Mouse (Mus musculus): ENCODE measurements around the gene Tagln3. TPM values are rescaled to one million over a fixed set of nuclear protein-coding genes. Genes with fewer than 3 reads are reported as not detected.
A peak's percentile ranks its signal among the peaks of the same experiment; 100 is the strongest.

The Tagln3 gene
- 100 to 1,000 TPM; 302 to 304 TPM for total RNA-seq (2021)
- long read RNA-seq, experiment 1, transcript Tagln3-201 (4 exons, 1,240 nt): major isoform, 448 of 465 reads
- long read RNA-seq, experiment 1, partial matches to known transcripts: 13 of 465 reads
- long read RNA-seq, experiment 1, other reads (novel, unspliced or antisense): 4 of 465 reads
- long read RNA-seq, experiment 2, transcript Tagln3-201 (4 exons, 1,240 nt): major isoform, 319 of 328 reads
- long read RNA-seq, experiment 2, partial matches to known transcripts: 7 of 328 reads
- long read RNA-seq, experiment 2, other reads (novel, unspliced or antisense): 2 of 328 reads

DNA sequence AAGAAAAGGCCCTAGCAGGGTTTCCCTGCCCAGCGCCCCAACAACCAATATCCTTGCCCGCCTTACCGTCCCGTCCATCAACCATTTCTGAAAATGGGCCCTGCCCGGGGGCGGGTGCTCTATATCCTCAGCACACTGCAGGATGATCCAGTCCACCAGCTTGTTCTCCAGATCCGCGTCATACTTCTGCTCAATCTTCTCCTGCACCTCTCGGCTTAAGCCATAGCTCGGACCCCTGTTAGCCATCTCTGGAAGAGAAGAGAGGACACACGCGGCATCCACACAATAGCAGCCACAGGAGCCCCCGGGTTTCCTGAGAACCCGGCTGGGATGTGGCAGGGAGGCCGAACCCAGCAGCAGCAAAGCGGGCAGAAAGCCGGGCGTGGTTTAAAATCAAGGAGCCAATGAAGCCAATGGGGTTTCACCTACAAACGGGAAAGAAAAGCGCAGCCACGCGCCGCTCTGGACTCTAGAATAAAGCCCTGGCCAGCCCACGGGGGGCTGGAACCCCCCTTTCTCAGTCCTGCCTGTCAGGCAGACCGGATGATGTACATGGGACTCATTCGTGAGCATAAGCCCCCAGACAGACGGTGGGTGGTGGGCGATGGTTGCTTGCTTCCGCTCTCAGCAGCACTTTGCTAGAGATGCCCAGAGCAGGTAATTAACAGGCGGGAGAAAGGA, at the start of gene Tagln3:
Gene Tagln3, minus strand, starts transcription at position 548 of the 681 bp plus-strand sequence.
- intact Hi-C loops (cut with DNase I): loop anchor here (2.0 kb wide), 1 partner anchor 39 kb away; no protein-coding TSS in a partner anchor
- peak; percentile 76 to 82 for DNase-seq (ENCODE audit: low spot score in 2 of 2)

DNA sequence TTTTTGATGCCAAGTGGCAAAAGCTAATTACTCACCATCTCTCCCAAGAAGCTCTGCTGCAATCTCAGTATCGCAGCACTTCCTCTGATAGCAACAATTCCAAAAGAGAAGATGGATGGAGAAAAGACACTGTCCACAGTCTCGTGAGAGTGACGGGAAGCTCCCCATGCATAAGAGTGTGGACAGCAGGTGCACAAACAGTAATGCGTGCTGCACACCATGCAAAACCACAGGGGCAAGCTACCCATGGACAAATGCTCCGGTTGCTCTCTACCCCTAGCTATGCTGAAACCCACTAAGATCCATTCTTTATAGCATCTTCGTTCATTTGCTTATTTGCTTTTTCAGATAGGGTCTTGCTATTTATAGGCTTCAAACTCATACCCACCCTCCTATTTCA, 46.5 kb upstream of the Tagln3 start:
- intact Hi-C loops (cut with DNase I): no loop called here
- no peak for DNase-seq (ENCODE audit: low spot score in 2 of 2)

DNA sequence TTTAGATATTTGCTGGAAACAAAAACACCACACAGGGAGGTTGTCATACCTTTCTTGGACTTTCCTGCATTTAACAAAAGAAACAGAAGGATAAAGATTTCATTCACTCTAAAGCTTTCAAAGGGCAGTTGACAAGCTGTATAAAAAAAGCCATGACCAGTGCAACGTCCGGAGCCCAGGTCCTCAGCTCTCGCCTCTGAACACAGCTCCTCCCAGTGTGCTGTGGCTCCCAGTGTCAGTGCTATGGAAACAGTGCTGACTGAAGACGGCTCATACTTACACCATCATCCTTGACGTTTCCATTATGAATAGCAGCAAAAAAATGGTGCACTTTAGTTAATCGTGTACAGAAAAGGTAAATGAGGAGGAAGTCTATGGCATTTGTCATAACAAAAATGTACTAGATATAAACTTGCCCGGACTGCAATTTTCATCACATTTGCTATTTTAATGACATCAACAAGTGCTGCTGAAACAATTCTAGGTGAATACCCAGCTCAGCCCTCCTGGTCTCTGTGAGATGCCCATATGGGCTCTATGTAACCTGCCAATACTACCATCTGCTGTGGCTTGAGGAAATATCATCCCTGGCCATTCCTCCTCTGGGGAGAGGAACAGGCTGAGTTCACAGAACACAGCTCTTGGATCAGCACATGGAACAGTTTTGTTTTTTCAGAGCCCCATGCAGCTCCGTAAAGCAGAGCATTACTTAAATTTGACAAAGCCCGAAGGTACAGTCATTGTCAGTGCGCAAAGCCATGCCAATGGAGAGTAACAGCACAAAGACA, 43.6 kb upstream of the Tagln3 start:
- DNase-seq (ENCODE audit: low spot score in 2 of 2): no peak
- intact Hi-C loops (cut with DNase I): no loop called here

DNA sequence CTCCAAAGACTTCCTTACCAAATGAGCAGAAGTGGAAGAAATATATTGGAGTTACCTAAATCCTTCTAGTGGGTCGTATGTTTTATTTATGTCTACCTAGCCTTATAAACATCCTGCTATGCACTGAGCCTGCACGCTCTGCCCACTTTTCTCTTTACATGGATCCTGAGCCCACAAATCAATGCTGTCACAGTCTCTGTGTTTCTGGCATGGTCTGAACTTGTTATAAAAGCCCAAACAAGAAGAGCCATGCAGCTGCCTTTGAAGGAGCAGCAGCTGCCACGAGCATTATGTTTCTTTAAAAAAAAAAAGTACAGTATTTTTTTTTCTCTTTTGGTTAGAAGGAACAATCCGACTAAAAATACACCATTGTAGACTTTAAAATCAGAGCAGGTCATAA, 43.0 kb upstream of the Tagln3 start:
- intact Hi-C loops (cut with DNase I): no loop called here
- no peak for DNase-seq (ENCODE audit: low spot score in 2 of 2)

DNA sequence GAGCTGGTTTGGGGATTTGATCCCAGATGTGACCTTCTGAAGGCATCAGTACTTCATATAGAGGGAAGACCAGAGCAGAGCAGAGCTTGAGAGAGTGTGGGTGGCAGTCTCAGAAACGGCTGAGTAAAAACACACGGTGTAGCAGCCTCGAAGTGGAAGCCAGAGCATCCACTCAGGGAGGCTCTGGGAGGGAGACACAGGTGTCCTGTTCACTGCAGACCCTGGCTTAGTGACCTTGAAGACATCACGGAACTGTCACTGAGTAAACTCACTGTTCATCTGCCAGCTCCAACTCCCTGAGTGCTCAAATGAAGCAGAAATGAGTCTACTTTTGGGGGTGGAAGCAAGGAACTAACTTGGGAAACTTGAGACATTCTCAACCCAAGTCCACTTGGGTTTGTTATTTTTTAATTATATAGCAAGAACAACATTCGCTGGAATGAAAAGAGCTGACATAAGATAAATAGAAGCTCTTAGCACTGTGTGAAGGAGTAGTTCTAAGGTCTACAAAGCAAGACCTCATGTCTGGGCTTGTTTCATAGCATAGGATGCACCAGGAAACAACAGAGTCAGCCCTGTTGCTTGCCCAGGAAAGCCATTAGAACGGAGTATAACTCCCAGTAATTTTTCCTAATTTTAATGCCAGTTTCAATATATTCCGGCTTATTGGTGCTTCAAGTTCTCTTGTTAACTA, 41.5 kb upstream of the Tagln3 start:
- no peak for DNase-seq (ENCODE audit: low spot score in 2 of 2)
- intact Hi-C loops (cut with DNase I): no loop called here

DNA sequence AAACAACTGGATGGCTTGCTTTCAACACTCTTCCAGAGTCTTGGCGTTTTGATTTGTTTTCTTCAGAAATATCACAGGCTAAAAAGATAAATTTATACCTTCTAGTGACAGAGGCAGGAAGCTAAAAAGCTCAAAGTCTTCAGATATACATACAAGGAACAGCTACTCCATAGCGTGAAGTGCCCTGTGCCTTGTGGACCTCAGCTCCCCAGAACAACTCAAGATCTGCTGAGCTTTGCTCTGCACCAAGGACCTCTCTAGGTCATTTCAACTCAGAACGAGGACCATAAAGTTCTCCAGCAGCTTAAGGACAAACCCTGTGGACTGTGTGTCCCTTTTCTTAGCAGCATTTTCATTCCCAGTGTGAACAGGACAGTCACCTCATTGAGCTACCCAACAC, 40.7 kb upstream of the Tagln3 start:
- intact Hi-C loops (cut with DNase I): no loop called here
- DNase-seq (ENCODE audit: low spot score in 2 of 2): no peak

DNA sequence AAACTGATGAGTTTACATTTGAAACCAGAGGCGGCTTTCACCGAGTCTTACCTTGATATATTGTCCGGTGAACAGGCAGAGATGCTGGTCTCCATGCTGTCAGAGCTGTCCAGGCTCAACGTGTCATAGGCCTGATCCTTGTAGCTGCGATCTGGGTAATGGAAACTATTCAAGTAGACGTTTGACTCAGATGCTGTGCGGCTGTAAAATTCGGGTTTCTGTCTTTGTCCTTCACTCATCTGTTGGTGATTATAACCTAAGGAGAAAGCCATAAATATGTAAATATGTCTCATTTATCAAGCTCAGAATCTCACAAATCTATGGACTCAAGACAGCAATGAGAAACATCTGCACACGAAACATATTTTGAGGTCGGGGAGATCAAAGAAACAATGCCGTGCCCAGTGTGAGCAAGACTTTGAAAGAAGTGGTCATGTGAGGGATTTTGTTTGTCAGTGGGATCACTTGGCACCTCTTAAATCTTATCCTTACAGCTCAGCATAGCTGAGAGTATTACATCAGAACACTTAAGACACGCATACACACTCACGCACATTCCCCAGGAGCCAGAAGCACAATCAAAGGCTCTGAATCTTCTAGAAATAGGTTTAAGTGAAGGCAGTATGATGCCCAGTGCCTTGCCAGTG, 38.6 kb upstream of the Tagln3 start:
- DNase-seq (ENCODE audit: low spot score in 2 of 2): no peak
- intact Hi-C loops (cut with DNase I): loop anchor here (5.0 kb wide), 1 partner anchor 39 kb away; no protein-coding TSS in a partner anchor

DNA sequence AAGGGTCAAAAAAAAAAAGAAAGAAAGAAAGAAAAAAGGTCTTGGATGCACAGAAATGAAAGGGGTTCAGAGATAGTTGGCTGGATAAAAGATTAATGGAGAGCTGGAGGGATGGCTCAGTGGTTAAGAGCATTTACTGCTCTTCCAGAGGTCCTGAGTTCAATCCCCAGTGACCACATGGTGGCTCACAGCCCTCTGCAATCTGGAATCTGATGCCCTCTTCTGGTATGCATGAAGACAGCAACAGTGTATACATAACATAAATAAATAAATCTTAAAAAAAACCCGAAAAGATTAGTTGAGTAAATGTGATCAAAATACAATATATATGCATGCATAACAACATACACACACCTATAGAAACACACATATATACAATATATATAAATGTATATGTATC, 37.0 kb upstream of the Tagln3 start:
- DNase-seq (ENCODE audit: low spot score in 2 of 2): no peak
- intact Hi-C loops (cut with DNase I): loop anchor here (5.0 kb wide), 1 partner anchor 41 kb away; no protein-coding TSS in a partner anchor

DNA sequence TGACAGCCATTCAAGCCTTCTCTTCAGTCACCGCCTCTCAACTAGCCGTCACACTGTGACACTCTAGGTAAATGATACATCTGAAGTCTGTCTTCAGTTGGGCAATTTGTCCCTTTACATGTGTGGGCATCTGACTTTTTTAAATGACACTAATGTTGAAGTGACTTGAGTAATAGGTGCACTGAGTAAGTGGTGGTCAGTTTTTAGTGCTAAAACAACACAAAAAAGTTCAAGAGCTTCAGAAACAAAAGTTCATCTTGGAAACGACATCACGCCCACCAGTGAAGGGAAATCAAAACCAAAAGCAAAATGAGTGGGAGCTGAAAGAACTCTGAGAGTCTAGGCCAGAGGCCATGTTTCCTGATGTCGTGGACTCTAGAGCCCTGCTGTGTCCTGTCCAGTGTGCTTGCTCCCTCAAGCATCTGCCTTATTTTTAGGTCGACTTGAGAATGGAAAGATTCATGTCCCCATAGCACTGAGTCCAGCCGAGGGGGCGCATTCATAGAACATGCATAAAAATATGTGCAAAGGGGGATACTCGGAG, 34.4 kb upstream of the Tagln3 start:
- DNase-seq (ENCODE audit: low spot score in 2 of 2): no peak
- intact Hi-C loops (cut with DNase I): no loop called here

DNA sequence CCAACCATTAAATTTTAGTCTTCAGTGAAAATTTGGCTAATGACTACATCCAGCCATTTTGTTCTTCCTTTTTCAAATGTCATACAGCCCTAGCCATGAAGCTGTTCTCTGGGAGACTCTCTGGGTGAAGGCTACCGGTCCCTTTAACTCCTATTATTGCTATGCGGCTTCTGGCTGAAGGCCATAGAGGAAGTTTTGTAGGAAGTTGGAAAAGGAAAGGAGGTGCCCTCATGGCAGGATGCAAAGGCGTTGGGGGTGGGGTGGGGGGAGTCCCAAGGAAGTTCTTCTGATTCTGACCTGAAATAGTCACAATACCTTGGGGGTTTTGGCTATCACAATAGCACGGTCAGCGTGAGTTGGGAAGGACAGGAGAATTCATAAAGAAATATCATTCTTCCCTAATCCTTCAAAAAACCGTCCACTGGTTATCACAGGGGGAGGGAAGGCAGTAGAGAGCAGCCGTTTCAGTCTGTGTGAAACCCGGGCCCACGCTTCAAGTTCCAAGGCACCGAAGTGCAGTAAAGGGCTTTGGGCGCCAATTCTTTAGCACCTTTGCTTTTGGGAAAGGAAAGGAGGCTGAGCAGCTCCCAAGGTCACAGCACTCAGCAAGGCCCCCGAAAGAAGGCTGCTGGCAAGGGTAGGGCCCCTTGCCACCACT, 33.1 kb upstream of the Tagln3 start:
- intact Hi-C loops (cut with DNase I): loop anchor here (2.0 kb wide), 3 partner anchors 59 to 265 kb away; no protein-coding TSS in a partner anchor
- no peak for DNase-seq (ENCODE audit: low spot score in 2 of 2)

DNA sequence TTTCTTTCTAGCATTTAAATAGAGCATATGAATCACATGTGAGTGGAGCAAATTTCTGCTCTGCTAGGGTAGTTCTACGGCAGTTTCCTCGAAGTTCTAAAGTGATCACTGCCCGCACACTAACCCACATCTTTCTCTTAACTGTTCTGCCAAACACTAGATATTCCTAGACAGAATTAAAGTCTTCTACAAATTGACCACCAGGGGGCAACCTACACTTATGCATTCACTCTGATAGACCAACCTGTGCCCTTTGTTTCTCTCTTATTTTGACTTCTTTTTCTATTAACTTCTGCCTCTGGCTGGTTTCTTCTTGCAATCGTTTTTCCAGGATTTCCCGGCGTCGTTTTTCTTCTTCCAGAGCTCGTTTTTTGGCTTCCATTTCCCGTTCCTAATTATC, 32.4 kb upstream of the Tagln3 start:
- DNase-seq (ENCODE audit: low spot score in 2 of 2): peak; percentile 72 to 85
- intact Hi-C loops (cut with DNase I): loop anchor here (2.0 kb wide), 3 partner anchors 60 to 266 kb away; no protein-coding TSS in a partner anchor

DNA sequence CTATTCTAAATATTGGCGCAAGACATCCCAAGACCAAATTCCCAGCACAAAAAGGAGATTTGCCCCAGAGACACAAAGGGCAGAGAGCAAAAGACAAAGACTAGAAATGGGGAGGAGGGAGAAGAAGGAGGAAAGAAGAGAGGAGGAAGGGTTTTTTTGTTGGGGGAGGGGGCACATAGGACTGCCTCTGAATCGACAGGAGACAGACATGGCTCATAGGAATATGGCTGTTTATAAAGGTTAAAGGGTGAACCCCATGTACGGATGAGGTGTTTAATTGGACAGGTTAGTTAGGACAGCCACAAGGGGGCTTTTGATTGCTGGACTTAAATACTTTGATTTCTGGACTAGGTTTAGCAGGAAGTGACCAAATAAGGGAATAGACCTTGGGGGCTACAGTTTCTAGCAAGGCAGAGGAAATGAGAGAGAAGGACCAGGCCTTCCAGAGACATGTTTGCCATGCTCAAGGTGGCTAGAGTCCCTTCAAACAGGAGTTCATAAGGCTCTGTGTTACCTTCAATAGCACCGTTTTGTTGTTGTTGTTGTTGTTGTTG, 19.3 kb upstream of the Tagln3 start:
- intact Hi-C loops (cut with DNase I): no loop called here
- DNase-seq (ENCODE audit: low spot score in 2 of 2): no peak

DNA sequence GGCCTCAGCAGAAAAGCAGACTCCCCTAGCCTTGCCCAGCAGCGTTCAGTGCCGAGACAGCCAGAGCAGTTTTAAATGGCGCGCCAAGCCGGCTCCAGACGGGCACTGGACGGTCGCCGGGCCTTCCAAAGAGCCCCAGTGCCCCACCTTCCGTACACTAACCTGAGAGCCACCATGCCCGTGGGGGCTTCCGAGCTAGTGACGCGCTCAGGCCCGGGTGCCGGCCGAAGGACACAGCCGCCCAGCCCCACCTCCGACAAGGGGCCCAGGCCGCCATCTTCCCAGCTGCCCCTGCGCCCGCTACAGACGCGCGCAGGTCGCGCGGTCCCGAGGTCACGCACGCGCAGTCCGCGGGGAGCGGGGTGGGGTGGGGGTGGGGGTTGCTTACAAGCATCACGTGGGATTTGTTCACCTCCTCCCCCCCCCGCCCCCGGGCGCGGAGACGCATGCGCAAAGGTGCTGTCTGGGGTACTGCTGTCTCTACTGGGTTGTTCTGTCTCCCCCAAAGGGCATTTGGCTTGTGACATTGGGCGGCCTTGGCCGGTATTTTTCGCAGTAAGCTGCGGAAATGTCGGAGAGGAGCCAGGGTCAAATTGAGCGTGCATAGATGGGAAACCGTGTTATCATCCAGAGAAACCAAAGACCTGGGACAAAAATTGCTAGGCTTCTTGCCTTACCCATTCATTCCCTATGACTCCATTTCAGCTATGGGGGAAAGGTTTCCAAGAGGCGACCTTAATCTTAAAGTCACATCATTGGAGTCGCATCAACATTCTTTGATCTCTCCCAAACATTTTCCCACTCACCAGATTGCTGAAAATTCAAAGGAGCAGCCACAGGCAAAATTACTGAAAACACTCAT, 18.4 kb upstream of the Tagln3 start, which contains the start of gene Abhd10:
Gene Abhd10, minus strand, starts transcription at position 341 of the 862 bp plus-strand sequence.
- intact Hi-C loops (cut with DNase I): no loop called here

DNA sequence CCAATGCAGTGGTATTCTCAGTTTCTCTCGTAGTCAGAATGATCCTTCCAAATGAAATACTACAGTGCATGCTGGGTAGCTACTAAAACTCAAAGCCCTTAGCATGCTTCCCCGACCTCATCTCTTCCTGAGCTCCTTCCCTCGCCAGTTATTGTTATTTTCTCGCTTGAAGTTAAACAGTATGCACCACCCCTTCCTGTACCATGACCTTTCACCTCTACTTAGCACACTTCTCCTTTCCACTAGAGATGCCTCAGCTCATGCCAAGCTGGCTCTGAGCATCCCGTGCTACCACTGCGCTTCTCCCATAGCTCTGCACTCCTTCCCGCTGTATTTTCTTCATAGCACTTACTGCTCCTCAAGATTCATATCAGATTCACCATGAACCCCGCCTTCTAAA, 13.5 kb upstream of the Tagln3 start:
- intact Hi-C loops (cut with DNase I): no loop called here
- DNase-seq (ENCODE audit: low spot score in 2 of 2): no peak

More for the DNA sequence above, 18.4 kb upstream of the Tagln3 start, which contains the start of gene Abhd10:
- peak; percentile 97 for DNase-seq (ENCODE audit: low spot score in 2 of 2)

DNA sequence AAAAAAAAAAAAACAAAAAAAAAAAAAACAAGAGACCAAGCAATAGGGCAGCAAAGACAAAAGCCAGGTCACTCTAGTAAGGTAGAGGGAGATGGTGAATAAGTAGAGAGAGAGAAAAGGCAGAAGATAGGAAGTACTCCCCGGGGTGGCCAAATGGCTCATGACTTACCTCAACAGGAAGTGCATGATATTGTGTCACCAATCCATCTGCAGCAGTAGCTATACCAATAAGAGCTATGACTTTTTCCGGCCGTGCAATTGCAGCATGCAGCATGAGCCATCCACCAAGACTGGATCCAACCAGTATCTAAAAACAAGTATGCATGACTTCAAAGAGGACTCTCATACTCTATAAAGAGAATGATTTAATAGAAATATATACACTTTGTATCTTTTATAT, 12.3 kb upstream of the Tagln3 start:
- DNase-seq (ENCODE audit: low spot score in 2 of 2): no peak

DNA sequence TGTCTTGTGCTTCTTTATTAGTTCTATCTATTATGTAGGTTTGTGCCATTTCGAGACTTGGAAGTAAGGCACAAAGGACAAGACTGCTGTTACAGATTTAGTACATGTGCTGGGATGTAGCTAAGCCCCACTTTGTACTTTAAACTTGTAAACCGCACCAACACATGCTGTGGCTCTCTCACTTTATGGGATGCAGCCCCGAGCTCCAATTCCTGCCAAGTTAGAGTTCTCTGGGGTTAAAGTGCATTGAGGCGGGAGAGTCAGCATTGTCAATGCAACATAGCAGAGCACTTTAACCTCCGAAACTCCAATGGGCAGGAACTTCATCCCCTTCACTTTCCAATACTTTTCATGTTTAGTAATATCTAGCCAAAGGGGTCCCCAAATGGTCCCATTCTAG, 4.8 kb upstream of the Tagln3 start:
- no peak for DNase-seq (ENCODE audit: low spot score in 2 of 2)
- intact Hi-C loops (cut with DNase I): no loop called here

More for the DNA sequence above, 12.3 kb upstream of the Tagln3 start:
- intact Hi-C loops (cut with DNase I): no loop called here

DNA sequence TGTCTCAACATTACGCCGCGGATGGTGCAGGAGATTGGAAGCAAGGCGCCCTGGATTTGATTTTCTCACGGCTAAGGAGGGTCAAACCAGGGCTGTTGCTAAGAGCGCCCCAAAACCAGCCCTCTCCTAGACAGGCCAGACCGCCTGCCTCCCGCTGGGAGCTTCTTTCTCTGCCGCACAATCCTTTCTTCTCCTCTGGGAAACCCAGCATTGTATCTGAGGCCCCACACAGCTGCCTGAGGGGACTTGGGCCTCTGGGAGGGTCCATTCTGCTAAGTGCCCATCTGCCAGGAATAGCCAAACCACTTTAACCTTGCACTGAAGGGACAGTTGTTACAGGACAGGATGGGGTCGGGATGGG, 314 bp upstream of the Tagln3 start:
- DNase-seq (ENCODE audit: low spot score in 2 of 2): no peak
- intact Hi-C loops (cut with DNase I): loop anchor here (2.0 kb wide), 1 partner anchor 40 kb away; no protein-coding TSS in a partner anchor
